Mouse (Mus musculus): ENCODE data around the gene Sik3. TPM values are rescaled to one million over a fixed set of nuclear protein-coding genes. Genes with fewer than 3 reads are reported as not detected.

Sik3 gene
- polyA plus RNA-seq, 1 experiment from 2014 or later: 10.6 TPM

GRCm38 (mm10) chr9:46198461-46198860 is 185.8 kb downstream of the Sik3 start:
- H3K4me1 ChIP-seq (ENCODE audit: control insufficient read depth, insufficient read depth, low read length): no peaks in the 10 kb centered on the region
- H3K9ac ChIP-seq (ENCODE audit: low read length): no peak overlapping the region
- 92% methylated on average over 9 of the region's 9 CpGs for whole genome bisulfite sequencing
- no peak overlapping the region for H3K4me3 ChIP-seq (ENCODE audit: low read depth, low read length)
- DNase-seq (ENCODE audit: low spot score) (no peak), ATAC-seq (ENCODE audit: insufficient number of reproducible peaks, low FRiP score, low TSS enrichment, low read depth) (no peak)
- no peaks in the 10 kb centered on the region for H3K9me3 ChIP-seq (ENCODE audit: control insufficient read depth, low read length)
- no peak overlapping the region for H3K27ac ChIP-seq (replicated peaks; ENCODE audit: low read depth, low read length)
- no peaks in the 10 kb centered on the region for H3K27me3 ChIP-seq (ENCODE audit: control insufficient read depth, insufficient read depth, low read length)
- peaks cover 5% of the 10 kb centered on the region; the same call in 1 of the 2 replicates for H3K36me3 ChIP-seq (ENCODE audit: control insufficient read depth, insufficient read depth, low read length)
- no peak overlapping the region for H3K4me2 ChIP-seq (ENCODE audit: low read depth, severe bottlenecking)

- H3K36me3 ChIP-seq (ENCODE audit: control insufficient read depth, insufficient read depth, low read length): peaks cover 5% of the 10 kb centered on the region; the same call in 1 of the 2 replicates
- H3K4me2 ChIP-seq (ENCODE audit: low read depth, severe bottlenecking): no peak overlapping the region
- H3K4me3 ChIP-seq (ENCODE audit: low read depth, low read length): no peak overlapping the region
- H3K9me3 ChIP-seq (ENCODE audit: control insufficient read depth, low read length): no peaks in the 10 kb centered on the region
- 87% methylated on average over 7 of the region's 7 CpGs for WGBS
- no peak for ATAC-seq (ENCODE audit: insufficient number of reproducible peaks, low FRiP score, low TSS enrichment, low read depth)
- H3K27ac ChIP-seq (replicated peaks; ENCODE audit: low read depth, low read length): no peak overlapping the region
- DNase-seq (ENCODE audit: low spot score): no peak
- H3K4me1 ChIP-seq (ENCODE audit: control insufficient read depth, insufficient read depth, low read length): no peaks in the 10 kb centered on the region
- H3K27me3 ChIP-seq (ENCODE audit: control insufficient read depth, insufficient read depth, low read length): no peaks in the 10 kb centered on the region
- no peak overlapping the region for H3K9ac ChIP-seq (ENCODE audit: low read length)
These were observed 186.3 kb downstream of the Sik3 start for GRCm38 (mm10) chr9:46198936-46199335.

GRCm38 (mm10) chr9:46199609-46200008 is 187.0 kb downstream of the Sik3 start:
- Histone ChIP-seq H3K4me1 (ENCODE audit: control insufficient read depth, insufficient read depth, low read length) (no peaks in the 10 kb centered on the region), H3K36me3 (ENCODE audit: control insufficient read depth, insufficient read depth, low read length) (peaks cover 5% of the 10 kb centered on the region; the same call in 1 of the 2 replicates), H3K27ac (replicated peaks; ENCODE audit: low read depth, low read length) (no peak overlapping the region), H3K4me3 (ENCODE audit: low read depth, low read length) (no peak overlapping the region), H3K9ac (ENCODE audit: low read length) (no peak overlapping the region), H3K4me2 (ENCODE audit: low read depth, severe bottlenecking) (no peak overlapping the region), H3K27me3 (ENCODE audit: control insufficient read depth, insufficient read depth, low read length) (no peaks in the 10 kb centered on the region), H3K9me3 (ENCODE audit: control insufficient read depth, low read length) (no peaks in the 10 kb centered on the region)
- ATAC-seq (ENCODE audit: insufficient number of reproducible peaks, low FRiP score, low TSS enrichment, low read depth) (no peak), DNase-seq (ENCODE audit: low spot score) (no peak)
- WGBS: 85% methylated on average over 2 of the region's 2 CpGs

- H3K27ac ChIP-seq (replicated peaks; ENCODE audit: low read depth, low read length): no peak overlapping the region
- no peak overlapping the region for H3K4me2 ChIP-seq (ENCODE audit: low read depth, severe bottlenecking)
- no peak for ATAC-seq (ENCODE audit: insufficient number of reproducible peaks, low FRiP score, low TSS enrichment, low read depth)
- peaks cover 4% of the 10 kb centered on the region; the same call in 1 of the 2 replicates for H3K36me3 ChIP-seq (ENCODE audit: control insufficient read depth, insufficient read depth, low read length)
- no peak overlapping the region for H3K9ac ChIP-seq (ENCODE audit: low read length)
- no peak for DNase-seq (ENCODE audit: low spot score)
- no peaks in the 10 kb centered on the region for H3K27me3 ChIP-seq (ENCODE audit: control insufficient read depth, insufficient read depth, low read length)
- peaks cover 4% of the 10 kb centered on the region; the same call in 1 of the 2 replicates for H3K4me1 ChIP-seq (ENCODE audit: control insufficient read depth, insufficient read depth, low read length)
- H3K4me3 ChIP-seq (ENCODE audit: low read depth, low read length): no peak overlapping the region
- 82% methylated on average over 10 of the region's 10 CpGs for WGBS
- H3K9me3 ChIP-seq (ENCODE audit: control insufficient read depth, low read length): no peaks in the 10 kb centered on the region
These were observed 194.3 kb downstream of the Sik3 start for GRCm38 (mm10) chr9:46206834-46207500.

GRCm38 (mm10) chr9:46207501-46207869 is 194.9 kb downstream of the Sik3 start:
- ATAC-seq (ENCODE audit: insufficient number of reproducible peaks, low FRiP score, low TSS enrichment, low read depth) (no peak), DNase-seq (ENCODE audit: low spot score) (no peak)
- H3K4me1 ChIP-seq (ENCODE audit: control insufficient read depth, insufficient read depth, low read length): peaks cover 4% of the 10 kb centered on the region; the same call in 1 of the 2 replicates
- no peak overlapping the region for H3K4me3 ChIP-seq (ENCODE audit: low read depth, low read length)
- H3K9ac ChIP-seq (ENCODE audit: low read length): no peak overlapping the region
- H3K36me3 ChIP-seq (ENCODE audit: control insufficient read depth, insufficient read depth, low read length): peaks cover 6% of the 10 kb centered on the region; the same call in 1 of the 2 replicates
- no peak overlapping the region for H3K27ac ChIP-seq (replicated peaks; ENCODE audit: low read depth, low read length)
- no peak overlapping the region for H3K4me2 ChIP-seq (ENCODE audit: low read depth, severe bottlenecking)
- 82% methylated on average over 6 of the region's 6 CpGs for WGBS
- H3K9me3 ChIP-seq (ENCODE audit: control insufficient read depth, low read length): no peaks in the 10 kb centered on the region
- H3K27me3 ChIP-seq (ENCODE audit: control insufficient read depth, insufficient read depth, low read length): no peaks in the 10 kb centered on the region

- Histone ChIP-seq H3K9me3 (ENCODE audit: control insufficient read depth, low read length) (no peaks in the 10 kb centered on the region), H3K4me2 (ENCODE audit: low read depth, severe bottlenecking) (no peak overlapping the region), H3K4me1 (ENCODE audit: control insufficient read depth, insufficient read depth, low read length) (peaks cover 4% of the 10 kb centered on the region; the same call in 1 of the 2 replicates), H3K36me3 (ENCODE audit: control insufficient read depth, insufficient read depth, low read length) (peaks cover 6% of the 10 kb centered on the region; the same call in 1 of the 2 replicates), H3K4me3 (ENCODE audit: low read depth, low read length) (no peak overlapping the region), H3K27ac (replicated peaks; ENCODE audit: low read depth, low read length) (no peak overlapping the region; the same call in 1 of the 2 replicates), H3K27me3 (ENCODE audit: control insufficient read depth, insufficient read depth, low read length) (no peaks in the 10 kb centered on the region), H3K9ac (ENCODE audit: low read length) (no peak overlapping the region)
- 81% methylated on average over 13 of the region's 13 CpGs for WGBS
- ATAC-seq (ENCODE audit: insufficient number of reproducible peaks, low FRiP score, low TSS enrichment, low read depth) (no peak), DNase-seq (ENCODE audit: low spot score) (peak; percentile 45)
These were observed 195.9 kb downstream of the Sik3 start for GRCm38 (mm10) chr9:46208401-46208974.

GRCm38 (mm10) chr9:46210473-46210872 is 197.9 kb downstream of the Sik3 start:
- no peaks in the 10 kb centered on the region for H3K9me3 ChIP-seq (ENCODE audit: control insufficient read depth, low read length)
- DNase-seq (ENCODE audit: low spot score) (no peak), ATAC-seq (ENCODE audit: insufficient number of reproducible peaks, low FRiP score, low TSS enrichment, low read depth) (no peak)
- 88% methylated on average over 12 of the region's 12 CpGs for WGBS
- H3K9ac ChIP-seq (ENCODE audit: low read length): no peak overlapping the region
- H3K4me3 ChIP-seq (ENCODE audit: low read depth, low read length): no peak overlapping the region
- no peak overlapping the region for H3K27ac ChIP-seq (replicated peaks; ENCODE audit: low read depth, low read length)
- H3K4me1 ChIP-seq (ENCODE audit: control insufficient read depth, insufficient read depth, low read length): peaks cover 4% of the 10 kb centered on the region; the same call in 1 of the 2 replicates
- H3K27me3 ChIP-seq (ENCODE audit: control insufficient read depth, insufficient read depth, low read length): no peaks in the 10 kb centered on the region
- peaks cover 8% of the 10 kb centered on the region; the same call in 1 of the 2 replicates for H3K36me3 ChIP-seq (ENCODE audit: control insufficient read depth, insufficient read depth, low read length)
- H3K4me2 ChIP-seq (ENCODE audit: low read depth, severe bottlenecking): no peak overlapping the region

GRCm38 (mm10) chr9:46214276-46214675 is 201.7 kb downstream of the Sik3 start:
- H3K4me1 ChIP-seq (ENCODE audit: control insufficient read depth, insufficient read depth, low read length): no peaks in the 10 kb centered on the region
- DNase-seq (ENCODE audit: low spot score): no peak
- no peak overlapping the region for H3K9ac ChIP-seq (ENCODE audit: low read length)
- ATAC-seq (ENCODE audit: insufficient number of reproducible peaks, low FRiP score, low TSS enrichment, low read depth): no peak
- no peaks in the 10 kb centered on the region for H3K27me3 ChIP-seq (ENCODE audit: control insufficient read depth, insufficient read depth, low read length)
- H3K27ac ChIP-seq (replicated peaks; ENCODE audit: low read depth, low read length): no peak overlapping the region
- no peaks in the 10 kb centered on the region for H3K9me3 ChIP-seq (ENCODE audit: control insufficient read depth, low read length)
- 89% methylated on average over 4 of the region's 4 CpGs for WGBS
- peaks cover 10% of the 10 kb centered on the region; the same call in 1 of the 2 replicates for H3K36me3 ChIP-seq (ENCODE audit: control insufficient read depth, insufficient read depth, low read length)
- no peak overlapping the region for H3K4me2 ChIP-seq (ENCODE audit: low read depth, severe bottlenecking)
- H3K4me3 ChIP-seq (ENCODE audit: low read depth, low read length): no peak overlapping the region

Measured in limb, embryonic 11.5 days (tissue).